Mouse (Mus musculus): ENCODE measurements around the gene Rbm17. TPM values are rescaled to one million over a fixed set of nuclear protein-coding genes. Genes with fewer than 3 reads are reported as not detected.
A peak's percentile ranks its signal among the peaks of the same experiment; 100 is the strongest.

Gene Rbm17
- polyA plus RNA-seq, 1 experiment from 2014 or later: 146 TPM

DNA sequence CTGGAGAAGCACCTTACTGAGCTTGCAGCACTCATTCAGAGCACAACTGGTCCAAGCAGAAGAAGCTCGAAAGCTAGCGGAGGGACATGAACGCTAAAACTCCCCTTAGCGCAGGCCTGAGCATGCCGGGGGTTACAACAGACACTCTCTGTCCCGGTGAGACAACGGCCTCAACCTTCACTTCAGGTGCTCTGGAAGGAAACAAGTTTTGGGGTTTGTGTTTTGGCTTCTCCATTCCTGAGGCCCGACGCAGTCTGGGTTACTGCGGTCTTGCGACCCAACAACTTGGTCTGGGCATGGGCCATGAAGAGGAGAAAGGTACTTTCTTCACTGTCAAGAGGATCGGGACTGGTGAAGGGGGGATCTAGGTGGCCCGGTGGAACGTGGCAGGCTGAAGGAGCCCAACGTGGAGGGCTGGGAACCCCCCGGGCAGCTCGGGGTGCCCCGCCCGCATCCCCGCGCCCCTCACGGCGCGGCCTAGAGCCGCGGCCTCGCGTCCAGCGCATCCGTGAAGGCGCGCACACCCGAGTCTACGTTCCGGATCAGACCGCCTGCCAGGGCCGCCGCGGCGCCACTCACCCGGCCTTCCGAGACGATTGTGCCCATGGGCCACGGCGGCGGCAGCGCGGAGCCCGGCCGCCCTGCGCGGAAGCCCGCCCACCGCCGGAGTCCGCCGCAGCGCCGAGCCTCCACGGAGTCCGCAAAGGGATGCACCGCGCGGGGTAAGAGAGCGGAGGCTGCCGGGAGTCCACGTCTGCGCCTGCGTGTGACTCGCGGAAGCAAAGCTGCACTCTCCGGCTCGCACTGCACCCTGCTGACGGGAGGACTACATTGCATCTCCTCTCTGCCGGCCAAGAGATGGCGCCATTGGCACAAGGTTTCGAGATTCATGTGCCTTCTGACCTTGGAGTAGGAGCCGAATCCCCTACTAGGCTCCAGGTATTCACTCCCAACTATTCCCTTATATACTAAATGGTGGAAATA, 1.2 kb downstream of the Rbm17 start:
- H3K36me3 ChIP-seq (ENCODE audit: control insufficient read depth, insufficient read depth): peaks cover 9% of the 10 kb centered on the region; the same call in 1 of the 2 replicates
- H3K4me3 ChIP-seq (replicated peaks; ENCODE audit: low read length): peak overlapping the region; percentile 96
- peak; percentile 100 for ATAC-seq
- H3K4me2 ChIP-seq (ENCODE audit: low read length): peak overlapping the region; percentile 74
- H3K9me3 ChIP-seq (ENCODE audit: control insufficient read depth, low read length): no peaks in the 10 kb centered on the region
- H3K27ac ChIP-seq (ENCODE audit: low read length): peak overlapping the region; percentile 78
- whole genome bisulfite sequencing: under 1% methylated on average over 72 of the region's 78 CpGs
- peaks cover 10% of the 10 kb centered on the region for H3K4me1 ChIP-seq (replicated peaks; ENCODE audit: control insufficient read depth, insufficient read depth, low read length)
- H3K27me3 ChIP-seq (replicated peaks; ENCODE audit: control insufficient read depth, insufficient read depth, low read length): no peaks in the 10 kb centered on the region
- H3K9ac ChIP-seq (replicated peaks; ENCODE audit: low read depth, low read length): peak overlapping the region; percentile 98

GRCm38 (mm10) chr2:11601795-11602194, 2.2 kb downstream of the Rbm17 start:
- H3K27ac ChIP-seq (ENCODE audit: low read length): no peak overlapping the region
- no peaks in the 10 kb centered on the region for H3K9me3 ChIP-seq (ENCODE audit: control insufficient read depth, low read length)
- no peaks in the 10 kb centered on the region for H3K27me3 ChIP-seq (replicated peaks; ENCODE audit: control insufficient read depth, insufficient read depth, low read length)
- H3K4me2 ChIP-seq (ENCODE audit: low read length): peak overlapping the region; percentile 74
- H3K36me3 ChIP-seq (ENCODE audit: control insufficient read depth, insufficient read depth): peaks cover 18% of the 10 kb centered on the region
- 84% methylated on average over 6 of the region's 6 CpGs for WGBS
- ATAC-seq: no peak
- peaks cover 10% of the 10 kb centered on the region for H3K4me1 ChIP-seq (replicated peaks; ENCODE audit: control insufficient read depth, insufficient read depth, low read length)
- H3K4me3 ChIP-seq (replicated peaks; ENCODE audit: low read length): peak overlapping the region; percentile 96
- H3K9ac ChIP-seq (replicated peaks; ENCODE audit: low read depth, low read length): no peak overlapping the region

GRCm38 (mm10) chr2:11597906-11598305, 6.0 kb downstream of the Rbm17 start:
- Histone ChIP-seq H3K9ac (replicated peaks; ENCODE audit: low read depth, low read length) (no peak overlapping the region), H3K4me3 (replicated peaks; ENCODE audit: low read length) (no peak overlapping the region), H3K4me2 (ENCODE audit: low read length) (no peak overlapping the region), H3K27me3 (replicated peaks; ENCODE audit: control insufficient read depth, insufficient read depth, low read length) (no peaks in the 10 kb centered on the region), H3K36me3 (ENCODE audit: control insufficient read depth, insufficient read depth) (peaks cover 42% of the 10 kb centered on the region), H3K4me1 (replicated peaks; ENCODE audit: control insufficient read depth, insufficient read depth, low read length) (peaks cover 10% of the 10 kb centered on the region), H3K27ac (ENCODE audit: low read length) (no peak overlapping the region), H3K9me3 (ENCODE audit: control insufficient read depth, low read length) (no peaks in the 10 kb centered on the region)
- 96% methylated on average over 7 of the region's 7 CpGs for WGBS
- ATAC-seq: no peak

GRCm38 (mm10) chr2:11596690-11597089, 7.3 kb downstream of the Rbm17 start:
- Histone ChIP-seq H3K4me3 (replicated peaks; ENCODE audit: low read length) (no peak overlapping the region), H3K4me2 (ENCODE audit: low read length) (no peak overlapping the region), H3K9me3 (ENCODE audit: control insufficient read depth, low read length) (no peaks in the 10 kb centered on the region), H3K27ac (ENCODE audit: low read length) (no peak overlapping the region), H3K36me3 (ENCODE audit: control insufficient read depth, insufficient read depth) (peaks cover 52% of the 10 kb centered on the region), H3K27me3 (replicated peaks; ENCODE audit: control insufficient read depth, insufficient read depth, low read length) (no peaks in the 10 kb centered on the region), H3K4me1 (replicated peaks; ENCODE audit: control insufficient read depth, insufficient read depth, low read length) (peaks cover 3% of the 10 kb centered on the region), H3K9ac (replicated peaks; ENCODE audit: low read depth, low read length) (no peak overlapping the region)
- no peak for ATAC-seq
- 83% methylated on average over 2 of the region's 2 CpGs for WGBS

GRCm38 (mm10) chr2:11587996-11588395, 16.0 kb downstream of the Rbm17 start:
- H3K36me3 ChIP-seq (ENCODE audit: control insufficient read depth, insufficient read depth): peaks cover 68% of the 10 kb centered on the region
- H3K4me1 ChIP-seq (replicated peaks; ENCODE audit: control insufficient read depth, insufficient read depth, low read length): no peaks in the 10 kb centered on the region
- H3K9me3 ChIP-seq (ENCODE audit: control insufficient read depth, low read length): no peaks in the 10 kb centered on the region
- H3K4me3 ChIP-seq (replicated peaks; ENCODE audit: low read length): no peak overlapping the region
- 91% methylated on average over 4 of the region's 4 CpGs for WGBS
- no peaks in the 10 kb centered on the region for H3K27me3 ChIP-seq (replicated peaks; ENCODE audit: control insufficient read depth, insufficient read depth, low read length)
- no peak overlapping the region for H3K9ac ChIP-seq (replicated peaks; ENCODE audit: low read depth, low read length)
- no peak overlapping the region for H3K27ac ChIP-seq (ENCODE audit: low read length)
- no peak for ATAC-seq
- no peak overlapping the region for H3K4me2 ChIP-seq (ENCODE audit: low read length)

GRCm38 (mm10) chr2:11579399-11579798, 24.6 kb downstream of the Rbm17 start:
- Histone ChIP-seq H3K4me1 (replicated peaks; ENCODE audit: control insufficient read depth, insufficient read depth, low read length) (no peaks in the 10 kb centered on the region), H3K4me3 (replicated peaks; ENCODE audit: low read length) (no peak overlapping the region), H3K9ac (replicated peaks; ENCODE audit: low read depth, low read length) (no peak overlapping the region), H3K27me3 (replicated peaks; ENCODE audit: control insufficient read depth, insufficient read depth, low read length) (no peaks in the 10 kb centered on the region), H3K36me3 (ENCODE audit: control insufficient read depth, insufficient read depth) (peaks cover 11% of the 10 kb centered on the region), H3K27ac (ENCODE audit: low read length) (no peak overlapping the region), H3K9me3 (ENCODE audit: control insufficient read depth, low read length) (no peaks in the 10 kb centered on the region), H3K4me2 (ENCODE audit: low read length) (no peak overlapping the region)
- 98% methylated on average over 4 of the region's 4 CpGs for WGBS
- no peak for ATAC-seq

GRCm38 (mm10) chr2:11578187-11578586, 25.8 kb downstream of the Rbm17 start:
- no peaks in the 10 kb centered on the region for H3K27me3 ChIP-seq (replicated peaks; ENCODE audit: control insufficient read depth, insufficient read depth, low read length)
- H3K4me3 ChIP-seq (replicated peaks; ENCODE audit: low read length): no peak overlapping the region
- H3K9me3 ChIP-seq (ENCODE audit: control insufficient read depth, low read length): no peaks in the 10 kb centered on the region
- no peak overlapping the region for H3K4me2 ChIP-seq (ENCODE audit: low read length)
- WGBS: 93% methylated on average over 6 of the region's 6 CpGs
- H3K4me1 ChIP-seq (replicated peaks; ENCODE audit: control insufficient read depth, insufficient read depth, low read length): no peaks in the 10 kb centered on the region
- peaks cover 5% of the 10 kb centered on the region for H3K36me3 ChIP-seq (ENCODE audit: control insufficient read depth, insufficient read depth)
- no peak overlapping the region for H3K9ac ChIP-seq (replicated peaks; ENCODE audit: low read depth, low read length)
- H3K27ac ChIP-seq (ENCODE audit: low read length): no peak overlapping the region
- ATAC-seq: no peak

- 89% methylated on average over 1 of the region's 1 CpGs for WGBS
- no peaks in the 10 kb centered on the region for H3K36me3 ChIP-seq (ENCODE audit: control insufficient read depth, insufficient read depth)
- no peak overlapping the region for H3K9ac ChIP-seq (replicated peaks; ENCODE audit: low read depth, low read length)
- no peak overlapping the region for H3K27ac ChIP-seq (ENCODE audit: low read length)
- H3K4me1 ChIP-seq (replicated peaks; ENCODE audit: control insufficient read depth, insufficient read depth, low read length): no peaks in the 10 kb centered on the region
- no peak overlapping the region for H3K4me3 ChIP-seq (replicated peaks; ENCODE audit: low read length)
- no peak for ATAC-seq
- H3K27me3 ChIP-seq (replicated peaks; ENCODE audit: control insufficient read depth, insufficient read depth, low read length): no peaks in the 10 kb centered on the region
- H3K9me3 ChIP-seq (ENCODE audit: control insufficient read depth, low read length): no peaks in the 10 kb centered on the region
- no peak overlapping the region for H3K4me2 ChIP-seq (ENCODE audit: low read length)
Measured at GRCm38 (mm10) chr2:11573684-11574083, 30.3 kb downstream of the Rbm17 start.

- Histone ChIP-seq H3K4me2 (ENCODE audit: low read length) (no peak overlapping the region), H3K4me1 (replicated peaks; ENCODE audit: control insufficient read depth, insufficient read depth, low read length) (no peaks in the 10 kb centered on the region), H3K27ac (ENCODE audit: low read length) (no peak overlapping the region), H3K27me3 (replicated peaks; ENCODE audit: control insufficient read depth, insufficient read depth, low read length) (no peaks in the 10 kb centered on the region), H3K36me3 (ENCODE audit: control insufficient read depth, insufficient read depth) (no peaks in the 10 kb centered on the region), H3K9me3 (ENCODE audit: control insufficient read depth, low read length) (no peaks in the 10 kb centered on the region), H3K4me3 (replicated peaks; ENCODE audit: low read length) (no peak overlapping the region), H3K9ac (replicated peaks; ENCODE audit: low read depth, low read length) (no peak overlapping the region)
- no peak for ATAC-seq
- WGBS: 50% methylated on average over 6 of the region's 6 CpGs
Measured at GRCm38 (mm10) chr2:11571004-11571535, 32.9 kb downstream of the Rbm17 start.

Measured in forebrain, embryonic 16.5 days (tissue).